Mouse (Mus musculus): Measurements from ENCODE around the gene Mfsd12.
A peak's percentile ranks its signal among the peaks of the same experiment; 100 is the strongest.

Gene Mfsd12

GRCm38 (mm10) chr10:81383802-81384604 is 26.7 kb downstream of the Mfsd12 start, which contains the start of the genes Dohh and Gm48551:
TSS of gene Dohh (plus strand) at chr10:81384428.
TSS of gene Gm48551 (plus strand) at chr10:81384466.
- peak; percentile 100 for DNase-seq (ENCODE audit: low spot score)

DNA sequence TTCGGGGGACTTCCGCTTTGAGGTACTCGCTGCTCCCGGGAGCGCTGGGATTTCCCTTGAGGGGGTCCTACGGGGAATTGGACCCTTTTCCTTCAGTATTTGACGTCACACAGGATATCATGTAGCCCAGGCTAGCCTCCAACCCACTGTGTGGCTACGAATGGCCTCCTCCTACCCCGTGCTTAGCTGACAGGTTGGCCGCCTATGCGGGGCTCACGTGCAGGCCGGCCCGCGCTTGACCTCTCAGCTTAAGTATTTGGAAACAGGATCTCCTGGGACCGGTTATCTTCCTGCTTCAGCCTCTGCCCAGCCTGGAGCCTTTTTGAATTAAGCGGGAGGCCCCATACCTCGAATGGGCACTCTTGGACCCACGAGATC is 27.3 kb downstream of the Mfsd12 start:
- no peak for DNase-seq (ENCODE audit: low spot score)

DNA sequence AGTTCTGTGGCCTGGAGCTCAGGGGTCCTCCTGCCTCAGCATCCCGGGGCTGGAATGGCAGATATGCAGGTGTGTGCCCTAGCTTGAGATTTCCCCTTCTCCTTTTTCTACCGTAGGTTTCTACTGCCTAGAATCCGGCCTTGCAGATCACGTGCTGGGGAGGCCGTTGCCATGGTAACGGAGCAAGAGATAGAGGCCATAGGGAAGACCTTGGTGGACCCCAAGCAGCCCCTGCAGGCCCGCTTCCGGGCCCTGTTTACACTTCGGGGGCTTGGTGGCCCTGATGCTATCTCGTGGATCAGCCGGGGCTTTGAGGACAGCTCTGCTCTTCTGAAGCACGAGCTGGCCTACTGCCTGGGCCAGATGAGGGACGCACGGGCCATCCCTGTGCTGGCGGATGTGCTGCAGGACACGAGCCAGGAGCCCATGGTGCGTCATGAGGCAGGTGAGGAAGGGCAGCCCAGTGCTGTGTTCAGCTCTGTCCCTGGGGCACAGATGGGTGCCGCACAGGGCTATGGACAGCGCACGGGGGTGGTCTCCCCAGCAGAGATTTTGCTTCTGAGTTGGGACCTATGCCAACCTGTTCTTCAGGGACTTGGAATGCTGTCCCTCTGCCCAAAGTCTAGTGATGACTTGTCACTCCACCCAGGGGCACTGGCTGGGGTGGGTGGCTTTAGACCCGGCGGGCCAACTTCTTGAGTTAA is 28.5 kb downstream of the Mfsd12 start:
- no peak for DNase-seq (ENCODE audit: low spot score)

DNA sequence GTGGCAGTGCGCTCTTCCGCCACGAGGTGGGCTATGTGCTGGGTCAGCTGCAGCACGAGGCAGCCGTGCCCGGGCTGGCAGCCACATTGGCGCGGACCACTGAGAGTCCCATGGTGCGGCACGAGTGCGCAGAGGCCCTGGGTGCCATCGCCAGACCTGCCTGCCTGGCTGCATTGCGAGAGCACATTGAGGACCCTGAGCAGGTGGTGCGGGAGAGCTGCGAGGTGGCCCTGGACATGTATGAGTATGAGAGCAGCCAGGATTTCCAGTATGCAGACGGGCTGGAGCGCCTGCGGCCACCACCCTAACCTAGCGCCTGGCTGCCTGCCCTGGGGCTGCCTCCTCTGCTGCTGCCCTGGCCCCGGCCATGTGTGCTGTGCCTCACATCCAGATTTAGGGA is 30.4 kb downstream of the Mfsd12 start:
- no peak for DNase-seq (ENCODE audit: low spot score)

- DNase-seq (ENCODE audit: low spot score) = no peak
Observed at GRCm38 (mm10) chr10:81388505-81389055, 31.3 kb downstream of the Mfsd12 start, which contains the start of gene Gm48552. TSS of gene Gm48552 (plus strand) at chr10:81389005.

DNA sequence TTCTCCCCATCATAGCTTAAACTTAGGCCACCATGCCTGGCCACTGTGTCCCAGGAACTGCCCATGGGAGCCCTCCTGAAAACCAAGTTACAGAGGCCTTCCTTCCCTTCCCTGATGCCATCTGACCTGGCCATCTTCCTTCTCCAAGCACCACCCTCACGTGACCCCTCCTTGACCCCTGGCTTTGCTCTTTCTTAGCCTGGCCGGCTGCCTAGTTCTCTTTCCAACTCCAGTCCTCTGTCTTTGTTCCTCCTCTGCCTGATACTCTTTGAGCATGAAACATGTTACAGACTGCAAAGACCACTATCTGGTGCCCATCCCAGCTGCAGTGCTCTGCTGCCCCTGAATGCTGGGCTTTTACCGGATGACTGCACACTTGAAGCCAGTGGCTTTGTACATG is 32.1 kb downstream of the Mfsd12 start:
- no peak for DNase-seq (ENCODE audit: low spot score)

DNA sequence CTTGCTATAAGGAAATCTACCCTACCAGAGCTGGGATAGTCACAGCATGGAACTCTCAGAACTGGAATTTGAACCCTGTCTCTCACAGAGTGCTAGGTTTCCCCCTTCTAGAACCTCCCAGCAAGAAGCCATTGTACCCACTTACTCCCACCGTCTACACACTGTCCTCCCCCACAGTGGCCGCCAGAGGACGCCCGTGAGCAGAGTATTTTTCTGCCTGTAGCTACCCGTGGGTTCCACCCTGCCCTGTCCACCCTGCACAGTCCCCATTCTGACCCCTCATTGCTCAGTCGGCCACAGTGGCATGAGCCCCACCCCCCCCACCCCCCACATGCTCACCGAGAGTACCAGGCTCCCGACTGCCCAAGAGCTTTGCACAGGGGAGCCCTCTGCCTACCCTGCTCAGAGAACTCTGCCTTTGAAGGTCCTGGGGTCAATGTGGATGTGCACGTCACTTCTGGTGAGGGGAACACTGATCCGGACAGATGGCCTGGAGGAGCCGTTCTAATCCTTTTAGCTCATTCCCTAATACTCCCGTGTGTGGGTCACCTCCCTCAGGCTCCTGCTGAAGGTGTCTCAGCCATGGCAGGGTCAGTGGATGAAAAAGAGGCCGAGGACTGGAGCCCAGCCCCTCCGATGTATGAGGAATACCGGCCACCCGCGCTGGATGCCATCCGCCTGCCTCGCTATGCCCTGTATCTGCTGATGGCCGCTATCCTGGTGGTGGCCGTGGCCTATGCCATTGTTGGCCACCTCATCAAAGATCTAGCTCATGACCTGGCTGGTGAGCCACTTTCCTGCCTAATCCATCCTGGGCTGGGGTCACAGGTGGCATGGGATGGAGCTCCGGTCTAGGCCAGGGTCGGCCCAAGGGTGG is 32.7 kb downstream of the Mfsd12 start:
- peak; percentile 58 for DNase-seq (ENCODE audit: low spot score)

- no peak for DNase-seq (ENCODE audit: low spot score)
Observed at GRCm38 (mm10) chr10:81390678-81390965, 33.3 kb downstream of the Mfsd12 start.

GRCm38 (mm10) chr10:81392270-81392669 is 35.0 kb downstream of the Mfsd12 start:
- no peak for DNase-seq (ENCODE audit: low spot score)

- DNase-seq (ENCODE audit: low spot score) = no peak
Observed at GRCm38 (mm10) chr10:81392781-81393185, 35.5 kb downstream of the Mfsd12 start, which contains the start of gene Smim24. TSS of gene Smim24 (plus strand) at chr10:81393051.

- DNase-seq (ENCODE audit: low spot score) = peak; percentile 67
Observed at GRCm38 (mm10) chr10:81393456-81394063, 36.3 kb downstream of the Mfsd12 start.

DNA sequence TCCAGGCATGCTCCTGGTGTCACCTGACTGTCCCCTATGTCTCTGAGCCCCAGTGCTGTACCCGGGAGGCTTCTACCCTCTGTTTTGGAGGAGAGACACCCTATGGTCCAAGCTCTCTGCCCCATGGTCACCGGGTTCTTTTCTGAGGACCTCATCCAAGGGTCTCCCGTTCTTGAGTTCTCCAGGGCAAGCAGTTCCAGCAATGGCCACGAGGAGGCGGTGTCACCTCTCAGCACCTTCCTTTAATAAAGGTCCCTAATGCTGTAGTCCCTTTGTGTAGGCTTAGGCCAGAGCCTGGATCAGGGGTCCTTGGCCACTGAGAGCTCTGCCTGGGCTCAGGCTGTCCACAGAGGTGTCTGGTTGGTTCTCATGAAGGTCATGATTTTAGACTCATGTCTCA is 37.8 kb downstream of the Mfsd12 start:
- peak; percentile 88 for DNase-seq (ENCODE audit: low spot score)

- DNase-seq (ENCODE audit: low spot score) = no peak
Observed at GRCm38 (mm10) chr10:81395865-81396264, 38.6 kb downstream of the Mfsd12 start.

GRCm38 (mm10) chr10:81396749-81397148 is 39.5 kb downstream of the Mfsd12 start:
- DNase-seq (ENCODE audit: low spot score) = no peak

DNA sequence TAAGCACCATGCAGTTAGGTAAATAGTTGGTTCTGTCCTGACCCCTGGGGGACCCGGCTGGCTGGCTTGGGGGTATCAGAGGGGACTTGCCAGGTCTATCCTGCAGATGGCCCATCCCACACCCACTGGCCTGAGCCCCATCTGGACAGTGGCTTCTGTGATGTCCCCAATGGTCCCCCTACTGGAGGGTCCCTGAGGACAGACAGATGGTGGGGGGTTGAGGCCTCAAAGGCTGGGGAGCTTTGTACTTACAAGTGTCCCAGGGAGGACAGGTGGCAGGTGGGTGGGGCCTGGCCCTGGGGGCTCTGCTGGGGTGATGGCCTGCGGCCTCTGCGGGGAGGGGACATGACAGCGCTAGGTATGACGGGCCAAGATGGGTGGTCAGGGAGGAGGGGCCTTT is 42.0 kb downstream of the Mfsd12 start:
- no peak for DNase-seq (ENCODE audit: low spot score)

- no peak for DNase-seq (ENCODE audit: low spot score)
Observed at GRCm38 (mm10) chr10:81399798-81400308, 42.6 kb downstream of the Mfsd12 start.

- DNase-seq (ENCODE audit: low spot score) = no peak
Observed at GRCm38 (mm10) chr10:81400371-81401204, 43.3 kb downstream of the Mfsd12 start.

DNA sequence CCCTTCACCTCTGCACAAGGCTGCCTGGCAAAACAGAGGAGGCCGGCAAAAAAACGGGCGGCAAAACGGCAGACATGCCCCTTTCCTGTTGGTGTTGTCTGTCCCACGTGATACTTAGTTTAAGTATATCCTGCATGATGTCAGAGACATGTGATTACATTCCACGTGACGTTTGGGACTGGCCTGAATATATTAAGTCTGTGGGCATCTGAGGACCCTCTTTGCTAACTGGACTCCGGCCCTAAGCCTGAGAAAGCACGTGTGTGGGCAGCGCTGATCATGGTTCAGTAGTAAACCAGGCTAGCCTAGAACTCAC is 43.9 kb downstream of the Mfsd12 start:
- DNase-seq (ENCODE audit: low spot score) = peak; percentile 59

DNA sequence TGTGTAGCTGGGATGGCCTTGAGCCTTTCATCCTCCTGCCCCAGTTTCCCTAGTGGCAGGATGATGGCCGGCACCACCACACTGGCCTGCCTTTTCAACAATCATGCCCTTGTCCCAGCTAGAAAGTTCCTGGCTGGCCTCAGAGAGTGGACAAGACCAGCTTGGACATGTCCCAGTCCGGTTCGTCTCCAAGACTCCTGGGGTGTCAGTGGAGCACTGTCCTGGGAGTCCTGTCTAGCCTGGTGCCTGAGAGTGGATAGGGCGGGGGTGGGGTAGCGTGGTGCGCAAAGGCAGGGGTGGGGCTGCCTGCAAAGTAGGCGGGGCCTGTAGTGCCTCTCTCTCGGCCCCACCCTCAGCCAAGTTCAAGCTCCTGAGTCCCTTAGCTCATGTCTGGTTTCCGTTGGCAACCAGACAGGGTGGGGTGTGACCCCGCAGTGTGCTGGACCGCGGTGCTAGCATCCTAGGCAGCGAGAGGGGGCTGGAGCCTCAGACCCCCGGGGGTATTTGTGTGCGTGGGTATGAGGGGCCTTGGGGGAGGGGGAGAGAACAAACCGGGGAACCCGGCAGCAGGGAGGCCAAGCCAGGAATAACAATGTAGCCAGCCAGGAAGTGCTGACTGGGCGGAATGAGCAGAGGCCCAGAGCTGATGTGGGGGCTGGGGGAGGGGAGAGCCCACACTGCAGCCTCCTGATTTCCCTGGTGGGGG is 44.4 kb downstream of the Mfsd12 start:
- peak; percentile 66 for DNase-seq (ENCODE audit: low spot score)

DNA sequence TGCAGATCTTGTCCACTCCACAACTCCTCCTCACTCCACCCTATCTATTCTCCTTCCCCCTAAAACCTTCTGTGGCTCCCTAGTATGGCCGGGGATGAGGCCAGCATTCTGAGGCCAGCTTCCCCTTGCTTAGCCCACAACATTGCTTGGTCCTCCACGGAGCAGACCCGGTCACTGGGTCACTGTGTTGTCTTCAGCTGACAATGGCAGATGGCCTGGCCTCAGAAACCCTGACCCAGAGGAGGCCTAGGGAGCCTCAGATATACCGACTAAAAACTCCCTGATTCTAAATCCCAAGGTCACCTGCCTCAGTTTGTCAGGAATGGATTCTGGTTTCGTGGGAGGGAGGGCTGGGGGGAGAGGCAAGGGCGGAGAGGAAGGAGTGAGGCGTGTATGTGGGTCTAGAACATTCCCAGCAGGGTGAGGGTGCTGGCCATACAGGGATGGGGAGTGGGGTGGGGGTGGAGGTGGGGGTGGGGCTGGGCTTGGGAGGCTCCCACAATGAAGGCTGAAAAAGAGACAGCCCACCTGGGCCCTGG is 45.0 kb downstream of the Mfsd12 start:
- DNase-seq (ENCODE audit: low spot score) = no peak
